Mouse (Mus musculus) gastrocnemius, adult 2 months (tissue): ENCODE results near the gene Col23a1. TPM values are rescaled to one million over a fixed set of nuclear protein-coding genes. Genes with fewer than 3 reads are reported as not detected.
A peak's percentile ranks its signal among the peaks of the same experiment; 100 is the strongest.

Experiments used
- DNase-seq: peaks from one replicate; pipeline ENCODE4 v3.0.0; 2022
- H3K27ac ChIP-seq: fragments of 200-600 bp; 2 replicates; pipeline ENCODE4 v1.8.1; 2022; ENCODE audit warnings: mild to moderate bottlenecking
- H3K4me3 ChIP-seq: fragments of 200-600 bp; 2 replicates; pipeline ENCODE4 v1.8.1; 2022; ENCODE audit warnings: mild to moderate bottlenecking, moderate library complexity
- CTCF ChIP-seq: fragments of 200-600 bp; IDR thresholded peaks from 2 replicates; pipeline ENCODE4 v1.8.1; 2022; ENCODE audit warnings: antibody characterized with exemption, mild to moderate bottlenecking, moderate library complexity
- intact Hi-C: fragments of 180-260 bp; cut with DNase I; formaldehyde crosslinking; loops from one replicate; pipeline ENCODE4 v1.15.1; 2025
- total RNA-seq, 2 experiments: library from RNA; stranded (reverse); gene quantifications; 2 replicates each; pipeline ENCODE4 v1.2.3; 2021

Gene Col23a1
- total RNA-seq, 2 experiments from 2014 or later = 1.1 to 1.8 TPM

GRCm38 (mm10) chr11:51295742-51296141, 6.0 kb downstream of the Col23a1 start:
- TF ChIP-seq CTCF = no peak
- no peak overlapping the region for H3K4me3 ChIP-seq
- intact Hi-C loops = no loop called here
- DNase-seq = no peak
- H3K27ac ChIP-seq = no peak overlapping the region

- Histone ChIP-seq H3K27ac (no peak overlapping the region), H3K4me3 (no peak overlapping the region)
- no peak for TF ChIP-seq CTCF
- intact Hi-C loops = no loop called here
- DNase-seq = no peak
Observed at GRCm38 (mm10) chr11:51298691-51299090, 9.0 kb downstream of the Col23a1 start.

GRCm38 (mm10) chr11:51302396-51302795, 12.7 kb downstream of the Col23a1 start:
- no peak for TF ChIP-seq CTCF
- intact Hi-C loops = no loop called here
- DNase-seq = no peak
- no peak overlapping the region for H3K27ac ChIP-seq
- H3K4me3 ChIP-seq = no peak overlapping the region

- no peak overlapping the region for H3K27ac ChIP-seq
- intact Hi-C loops = no loop called here
- no peak for DNase-seq
- no peak overlapping the region for H3K4me3 ChIP-seq
- no peak for TF ChIP-seq CTCF
Observed at GRCm38 (mm10) chr11:51303981-51304553, 14.3 kb downstream of the Col23a1 start.

- TF ChIP-seq CTCF = no peak
- no peak for DNase-seq
- Histone ChIP-seq H3K4me3 (no peak overlapping the region), H3K27ac (no peak overlapping the region)
- intact Hi-C loops = no loop called here
Observed at GRCm38 (mm10) chr11:51308306-51308705, 18.6 kb downstream of the Col23a1 start.

- no peak for TF ChIP-seq CTCF
- Histone ChIP-seq H3K27ac (no peak overlapping the region), H3K4me3 (no peak overlapping the region)
- intact Hi-C loops = loop anchor here (5.0 kb wide), 1 partner anchor 85 kb away; no protein-coding TSS in a partner anchor
- DNase-seq = no peak
Observed at GRCm38 (mm10) chr11:51311846-51312245, 22.1 kb downstream of the Col23a1 start.

- intact Hi-C loops = no loop called here
- DNase-seq = no peak
- Histone ChIP-seq H3K27ac (no peak overlapping the region), H3K4me3 (no peak overlapping the region)
- TF ChIP-seq CTCF = no peak
Observed at GRCm38 (mm10) chr11:51315991-51316810, 26.5 kb downstream of the Col23a1 start.

GRCm38 (mm10) chr11:51320609-51321008, 30.9 kb downstream of the Col23a1 start:
- DNase-seq = no peak
- Histone ChIP-seq H3K27ac (no peak overlapping the region), H3K4me3 (no peak overlapping the region)
- no peak for TF ChIP-seq CTCF
- intact Hi-C loops = no loop called here

- no peak for DNase-seq
- Histone ChIP-seq H3K4me3 (no peak overlapping the region), H3K27ac (no peak overlapping the region)
- intact Hi-C loops = loop anchor here (1.0 kb wide), 1 partner anchor 207 kb away; no protein-coding TSS in a partner anchor
- peak; percentile 50 for TF ChIP-seq CTCF
Observed at GRCm38 (mm10) chr11:51326908-51327307, 37.2 kb downstream of the Col23a1 start.

- intact Hi-C loops = loop anchor here (2.0 kb wide), 1 partner anchor 118 kb away; no protein-coding TSS in a partner anchor
Observed at GRCm38 (mm10) chr11:51328387-51328942, 38.7 kb downstream of the Col23a1 start.

GRCm38 (mm10) chr11:51329837-51330714, 40.4 kb downstream of the Col23a1 start:
- no peak overlapping the region for H3K27ac ChIP-seq
- TF ChIP-seq CTCF = no peak
- no peak for DNase-seq
- H3K4me3 ChIP-seq = no peak overlapping the region
- intact Hi-C loops = loop anchor here (2.0 kb wide), 1 partner anchor 117 kb away; no protein-coding TSS in a partner anchor

More at GRCm38 (mm10) chr11:51328387-51328942, 38.7 kb downstream of the Col23a1 start:
- Histone ChIP-seq H3K27ac (no peak overlapping the region), H3K4me3 (no peak overlapping the region)
- no peak for DNase-seq
- no peak for TF ChIP-seq CTCF

- no peak overlapping the region for H3K27ac ChIP-seq
- TF ChIP-seq CTCF = no peak
- DNase-seq = no peak
- H3K4me3 ChIP-seq = no peak overlapping the region
- intact Hi-C loops = no loop called here
Observed at GRCm38 (mm10) chr11:51334017-51334416, 44.3 kb downstream of the Col23a1 start.

GRCm38 (mm10) chr11:51337585-51337984, 47.9 kb downstream of the Col23a1 start:
- TF ChIP-seq CTCF = no peak

More at GRCm38 (mm10) chr11:51337585-51337984, 47.9 kb downstream of the Col23a1 start:
- intact Hi-C loops = no loop called here
- H3K4me3 ChIP-seq = no peak overlapping the region
- no peak overlapping the region for H3K27ac ChIP-seq
- no peak for DNase-seq
